Mouse (Mus musculus) limb, embryonic 11.5 days (tissue): ENCODE measurements around the gene Gls2. TPM values are rescaled to one million over a fixed set of nuclear protein-coding genes. Genes with fewer than 3 reads are reported as not detected.

Experiments used
- ATAC-seq: fragments of 200-750 bp; cut with Nextera tagmentation; 2 replicates; pipeline ENCODE4 v1.8.0; 2017; ENCODE audit warnings: low read depth; ENCODE audit not compliant: insufficient number of reproducible peaks, low FRiP score, low TSS enrichment
- DNase-seq: peaks from one replicate; pipeline ENCODE4 v3.0.0-alpha.2; 2015; ENCODE audit warnings: low spot score
- H3K27ac ChIP-seq: fragments of 300-500 bp; sonication (generic); replicated peaks from 2 replicates; pipeline ENCODE4 v1.5.1; 2014; ENCODE audit warnings: low read depth, mild to moderate bottlenecking, low read length
- H3K27me3 ChIP-seq: fragments of 300-500 bp; sonication (generic); 2 replicates; pipeline ENCODE4 v1.6.1; 2014; ENCODE audit warnings: mild to moderate bottlenecking, low read length, mixed read lengths; ENCODE audit not compliant: control insufficient read depth, insufficient read depth
- H3K36me3 ChIP-seq: fragments of 300-500 bp; sonication (generic); 2 replicates; pipeline ENCODE4 v1.6.1; 2014; ENCODE audit warnings: mild to moderate bottlenecking, low read length, moderate library complexity, mixed read lengths; ENCODE audit not compliant: control insufficient read depth, insufficient read depth
- H3K4me1 ChIP-seq: fragments of 300-500 bp; sonication (generic); 2 replicates; pipeline ENCODE4 v1.6.1; 2014; ENCODE audit warnings: low read length, mixed read lengths; ENCODE audit not compliant: control insufficient read depth, insufficient read depth
- H3K4me2 ChIP-seq: fragments of 300-500 bp; sonication (generic); 2 replicates; pipeline ENCODE4 v1.6.1; 2014; ENCODE audit warnings: low read depth, mild to moderate bottlenecking, moderate library complexity; ENCODE audit not compliant: severe bottlenecking
- H3K4me3 ChIP-seq: fragments of 300-500 bp; sonication (generic); 2 replicates; pipeline ENCODE4 v1.5.1; 2014; ENCODE audit warnings: low read depth, low read length
- H3K9ac ChIP-seq: fragments of 300-500 bp; sonication (generic); 2 replicates; pipeline ENCODE4 v1.6.1; 2014; ENCODE audit warnings: mild to moderate bottlenecking, low read length
- H3K9me3 ChIP-seq: fragments of 300-500 bp; sonication (generic); 2 replicates; pipeline ENCODE4 v1.6.1; 2016; ENCODE audit warnings: low read length; ENCODE audit not compliant: control insufficient read depth
- WGBS: fragments of 180-500 bp; shearing (Covaris S2); extraction: QIAGEN DNeasy Blood & Tissue Kit; methylation state at CpG from one replicate; pipeline ENCODE4 v1.1.7; 2014; 5-methylcytosine and 5-hydroxymethylcytosine counted together
- polyA plus RNA-seq: library from polyadenylated mRNA; unstranded; fragments of >200 nt; fragmentation: Nextera tagmentation; extraction: Ambion mirVana; gene quantifications from 2 replicates; pipeline ENCODE4 v1.2.1, GENCODE M21; 2014

The Gls2 gene
- polyA plus RNA-seq, 1 experiment from 2014 or later, result 1.6 TPM

- H3K27ac ChIP-seq, result no peak overlapping the region
- WGBS, result 84% methylated on average over 5 of the region's 5 CpGs
- H3K9me3 ChIP-seq, result no peaks in the 10 kb centered on the region
- H3K4me1 ChIP-seq, result peaks cover 5% of the 10 kb centered on the region; the same call in 1 of the 2 replicates
- H3K9ac ChIP-seq, result no peak overlapping the region
- H3K27me3 ChIP-seq, result no peaks in the 10 kb centered on the region
- no peak overlapping the region for H3K4me3 ChIP-seq
- H3K36me3 ChIP-seq, result no peaks in the 10 kb centered on the region
- ATAC-seq, result no peak
- H3K4me2 ChIP-seq, result no peak overlapping the region
- no peak for DNase-seq
Observed at GRCm38 (mm10) chr10:128214981-128215380, 20.7 kb downstream of the Gls2 start.

- no peak for DNase-seq
- H3K4me2 ChIP-seq, result no peak overlapping the region
- H3K4me3 ChIP-seq, result no peak overlapping the region
- no peak overlapping the region for H3K27ac ChIP-seq
- no peaks in the 10 kb centered on the region for H3K27me3 ChIP-seq
- ATAC-seq, result no peak
- WGBS, result 94% methylated on average over 18 of the region's 18 CpGs
- H3K9ac ChIP-seq, result no peak overlapping the region
- H3K36me3 ChIP-seq, result no peaks in the 10 kb centered on the region
- H3K4me1 ChIP-seq, result no peaks in the 10 kb centered on the region
- H3K9me3 ChIP-seq, result no peaks in the 10 kb centered on the region
Observed at GRCm38 (mm10) chr10:128218387-128219117, 24.3 kb downstream of the Gls2 start.

- no peak overlapping the region for H3K27ac ChIP-seq
- H3K36me3 ChIP-seq, result no peaks in the 10 kb centered on the region
- H3K4me1 ChIP-seq, result peaks cover 8% of the 10 kb centered on the region; the same call in 1 of the 2 replicates
- no peaks in the 10 kb centered on the region for H3K27me3 ChIP-seq
- no peak for DNase-seq
- no peak overlapping the region for H3K4me3 ChIP-seq
- no peak overlapping the region for H3K4me2 ChIP-seq
- WGBS, result 61% methylated on average over 16 of the region's 16 CpGs
- no peaks in the 10 kb centered on the region for H3K9me3 ChIP-seq
- no peak overlapping the region for H3K9ac ChIP-seq
- no peak for ATAC-seq
Observed at GRCm38 (mm10) chr10:128221533-128222286, 27.5 kb downstream of the Gls2 start.

GRCm38 (mm10) chr10:128225064-128225463, 30.8 kb downstream of the Gls2 start:
- no peak overlapping the region for H3K4me3 ChIP-seq
- DNase-seq, result no peak
- no peak overlapping the region for H3K4me2 ChIP-seq
- H3K9me3 ChIP-seq, result no peaks in the 10 kb centered on the region
- H3K36me3 ChIP-seq, result no peaks in the 10 kb centered on the region
- no peak overlapping the region for H3K27ac ChIP-seq
- 39% methylated on average over 5 of the region's 5 CpGs for WGBS
- no peak for ATAC-seq
- H3K4me1 ChIP-seq, result peaks cover 11% of the 10 kb centered on the region
- no peak overlapping the region for H3K9ac ChIP-seq
- no peaks in the 10 kb centered on the region for H3K27me3 ChIP-seq

- DNase-seq (no peak), ATAC-seq (no peak)
- H3K4me2 ChIP-seq, result no peak within 1 kb of the TSS
- no peaks in the 10 kb centered on the region for H3K27me3 ChIP-seq
- WGBS, result 45% methylated on average over 4 of the region's 4 CpGs
- no peak within 1 kb of the TSS for H3K4me3 ChIP-seq
- no peaks in the 10 kb centered on the region for H3K36me3 ChIP-seq
- H3K27ac ChIP-seq, result no peak within 1 kb of the TSS
- H3K9ac ChIP-seq, result no peak within 1 kb of the TSS
- H3K4me1 ChIP-seq, result peaks cover 12% of the 10 kb centered on the region
- H3K9me3 ChIP-seq, result no peaks in the 10 kb centered on the region
Observed at GRCm38 (mm10) chr10:128225538-128225937, 31.3 kb downstream of the Gls2 start, which contains the start of gene Mip. Gene Mip, plus strand, starts transcription at chr10:128225838.

GRCm38 (mm10) chr10:128227592-128227991, 33.3 kb downstream of the Gls2 start:
- Histone ChIP-seq H3K9ac (no peak overlapping the region), H3K4me1 (peaks cover 16% of the 10 kb centered on the region), H3K9me3 (no peaks in the 10 kb centered on the region), H3K27ac (no peak overlapping the region), H3K27me3 (no peaks in the 10 kb centered on the region), H3K4me2 (no peak overlapping the region), H3K36me3 (no peaks in the 10 kb centered on the region), H3K4me3 (no peak overlapping the region)
- 91% methylated on average over 9 of the region's 9 CpGs for WGBS
- no peak for ATAC-seq
- DNase-seq, result no peak

- H3K27ac ChIP-seq, result no peak overlapping the region
- WGBS, result 93% methylated on average over 8 of the region's 8 CpGs
- H3K27me3 ChIP-seq, result no peaks in the 10 kb centered on the region
- no peak for DNase-seq
- no peak for ATAC-seq
- H3K4me2 ChIP-seq, result no peak overlapping the region
- no peaks in the 10 kb centered on the region for H3K36me3 ChIP-seq
- H3K9ac ChIP-seq, result no peak overlapping the region
- H3K4me3 ChIP-seq, result no peak overlapping the region
- peaks cover 16% of the 10 kb centered on the region for H3K4me1 ChIP-seq
- no peaks in the 10 kb centered on the region for H3K9me3 ChIP-seq
Observed at GRCm38 (mm10) chr10:128228009-128228408, 33.8 kb downstream of the Gls2 start.

GRCm38 (mm10) chr10:128230582-128230981, 36.3 kb downstream of the Gls2 start:
- H3K4me3 ChIP-seq, result no peak overlapping the region

More at GRCm38 (mm10) chr10:128230582-128230981, 36.3 kb downstream of the Gls2 start:
- Histone ChIP-seq H3K36me3 (peaks cover 2% of the 10 kb centered on the region; the same call in 1 of the 2 replicates), H3K27me3 (no peaks in the 10 kb centered on the region), H3K9ac (peak overlapping the region; percentile 38; the same call in 1 of the 2 replicates), H3K4me2 (peak overlapping the region; percentile 68; the same call in 1 of the 2 replicates), H3K9me3 (no peaks in the 10 kb centered on the region), H3K27ac (peak overlapping the region; percentile 96), H3K4me1 (peaks cover 15% of the 10 kb centered on the region)
- DNase-seq (no peak), ATAC-seq (no peak)
- whole genome bisulfite sequencing, result 70% methylated on average over 12 of the region's 12 CpGs
